ENCODE assay signal across 9 mouse cellular contexts in genomic region chr15:65637520-65638184, GRCm38 (mm10).
DNase-seq lines count a peak whose midpoint lies in the region; ATAC-seq and TF ChIP-seq lines count a peak whose summit lies in the region.
"Had no signal": no experiment of that assay in that cellular context is flagged by ENCODE, and none has a peak within 500 bp of the region (broad histone marks: within the 10 kb centered on the region; RNA-seq: fewer than 3 reads in every experiment).

No protein-coding gene starts in this region.

- no peak overlapping the region for H3K4me3 ChIP-seq in layer of hippocampus, adult 2 months
- H3K4me3 ChIP-seq: liver, embryonic 15.5 days had no signal

- DNase-seq in gastrocnemius, postnatal 10 days: peak; percentile 6
- no peak for DNase-seq in gastrocnemius, postnatal 4 days (ENCODE audit: low spot score in 2 of 2)
- peak; percentile 72 for DNase-seq in embryo, embryonic 10 days (ENCODE audit: low spot score)
- DNase-seq in heart, postnatal 4 days: peak; percentile 61
- DNase-seq in layer of hippocampus, adult 2 months (ENCODE audit: low spot score in 2 of 2): peak; percentile 72 to 74
- DNase-seq in right cerebral cortex, postnatal 4 days: peak; percentile 67

- H3K27ac ChIP-seq in layer of hippocampus, adult 2 months: peak overlapping the region; percentile 4; the same call in 1 of the 2 replicates
- H3K27ac ChIP-seq: liver, embryonic 15.5 days had no signal

- peak; percentile 73 for ATAC-seq in activated CD4-positive, CD25-positive, alpha-beta regulatory T cell, adult 4 months
- peak; percentile 84 for ATAC-seq in megakaryocyte-erythroid progenitor cell, adult 5-6 weeks (replicated peaks; ENCODE audit: low FRiP score, low TSS enrichment, poor library complexity, severe bottlenecking)

- TF ChIP-seq CTCF in layer of hippocampus, adult 2 months (conservative IDR thresholded peaks at IDR 0.05): peak; percentile 91

Comparison
In these comparisons a context has a peak if more than half of its experiments do, and no peak if none do; other contexts are left out.
1. DNase-seq: peak in gastrocnemius, postnatal 10 days (single experiment), embryo, embryonic 10 days (single experiment), heart, postnatal 4 days (single experiment), layer of hippocampus, adult 2 months (2 of 2) and right cerebral cortex, postnatal 4 days (single experiment); none in gastrocnemius, postnatal 4 days (0 of 2).